Mouse (Mus musculus): Measurements from ENCODE around the gene Srsf1.

Gene Srsf1

DNA sequence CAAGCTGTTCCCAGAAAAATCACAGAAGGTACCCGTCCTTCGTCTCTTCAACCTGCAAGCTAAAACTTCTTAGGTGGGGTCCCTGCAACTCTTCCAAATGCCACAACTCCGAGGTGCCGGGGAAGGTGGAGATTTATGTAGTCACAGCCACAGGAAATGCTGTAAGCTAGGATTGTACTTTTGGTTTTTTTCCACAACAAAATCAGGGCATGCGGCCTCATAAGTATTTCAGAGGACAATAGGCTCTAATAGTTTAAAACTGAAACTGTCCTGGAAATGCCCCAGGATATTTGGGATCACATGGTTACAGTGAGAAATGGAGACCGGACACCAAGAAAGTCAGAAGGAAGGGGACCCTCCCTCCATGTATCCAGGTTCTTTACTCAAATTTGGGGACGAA lies 17.0 kb upstream of the Srsf1 start:
- CTCF ChIA-PET: interaction anchor here in 2 of 4 experiments (0.5 to 1.2 kb wide), 3 partner anchors 8 to 185 kb away, joined by 3 to 5 read pairs (median 4); no protein-coding TSS in a partner anchor
- POLR2A ChIA-PET: interaction anchor here (0.6 to 22.8 kb wide), 15 partner anchors 10 to 921 kb away, joined by 3 to 394 read pairs (median 5); partner anchors contain the start of genes Srsf1 (in 3 of the 4) and Dynll2 (in 1 of the 4)

DNA sequence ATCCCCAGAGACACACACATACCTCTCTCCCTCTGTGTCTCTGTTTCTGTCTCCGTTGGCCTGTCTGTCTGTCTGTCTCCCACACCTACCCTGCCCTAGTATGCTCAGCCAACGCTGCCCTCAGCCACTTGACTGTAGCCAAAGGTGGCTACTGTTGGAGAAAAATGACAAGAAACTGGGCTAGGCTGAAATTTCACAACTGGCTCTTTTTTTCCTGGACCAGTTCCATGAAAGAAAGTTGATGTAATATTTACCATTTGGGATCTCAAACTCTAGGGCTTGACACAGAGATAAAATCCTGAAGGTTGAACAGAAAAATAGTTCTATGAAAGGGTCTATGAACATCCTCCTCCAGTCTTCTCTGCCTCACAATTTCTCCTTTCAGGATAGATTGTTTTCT lies 16.3 kb upstream of the Srsf1 start:
- POLR2A ChIA-PET: interaction anchor here in 3 of 4 experiments (0.9 to 22.8 kb wide), 20 partner anchors 10 to 55 kb away, joined by 3 to 394 read pairs (median 8); partner anchors contain the start of gene Srsf1 (in 3 of the 3)
- CTCF ChIA-PET: interaction anchor here in 1 of 4 experiments (1.0 to 1.1 kb wide), 2 partner anchors 16 to 44 kb away, joined by 3 read pairs; partner anchors contain the start of gene Srsf1

DNA sequence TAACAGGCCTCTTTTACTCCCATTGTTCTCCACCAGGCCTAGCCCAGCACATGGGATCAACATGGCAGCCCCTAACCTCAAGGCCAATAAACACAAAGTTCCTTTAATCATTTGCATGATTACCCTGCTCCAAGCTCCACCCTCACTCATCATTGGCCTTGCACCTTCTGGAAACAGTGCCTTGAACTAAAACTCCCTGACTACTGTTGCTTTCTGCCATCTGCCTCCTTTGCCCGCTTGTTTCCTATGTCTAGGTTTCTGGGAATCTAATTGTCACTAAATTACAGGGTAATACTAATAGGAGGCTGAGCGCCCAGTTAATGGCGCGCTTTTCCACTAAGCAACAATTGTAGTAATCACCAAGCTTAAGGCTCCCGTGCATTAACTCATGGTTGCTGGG lies 15.4 kb upstream of the Srsf1 start:
- ChIA-PET CTCF (interaction anchor here in 2 of 4 experiments (1.0 to 1.4 kb wide), 3 partner anchors 16 to 57 kb away, joined by 3 to 6 read pairs (median 3); partner anchors contain the start of gene Srsf1 (in 1 of the 2)), POLR2A (interaction anchor here (0.8 to 7.9 kb wide), 30 partner anchors 9 to 118 kb away, joined by 3 to 61 read pairs (median 6); partner anchors contain the start of genes Srsf1 (in 4 of the 4) and Dynll2 (in 2 of the 4))

DNA sequence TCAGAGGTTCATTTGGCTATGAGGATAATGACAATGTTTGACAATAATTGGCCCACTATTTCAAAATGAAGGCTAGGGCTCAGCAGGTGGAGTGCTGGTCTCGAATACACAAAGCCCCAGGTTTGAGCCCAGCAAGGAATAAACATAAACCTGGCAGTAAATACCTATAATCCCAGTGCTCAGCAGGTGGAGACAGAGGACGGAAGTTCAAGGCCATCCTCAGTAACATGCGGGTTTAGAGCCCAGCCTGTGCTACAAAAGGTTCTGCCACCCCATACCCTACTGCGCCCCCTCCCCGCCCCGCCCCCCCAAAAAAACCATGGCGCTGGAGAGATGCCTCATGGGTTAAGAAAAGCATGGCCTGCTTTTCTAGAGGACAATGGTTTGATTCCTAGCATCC lies 11.2 kb upstream of the Srsf1 start:
- ChIA-PET CTCF (interaction anchor here in 2 of 4 experiments (1.6 to 1.7 kb wide), 2 partner anchors 61 kb away, joined by 4 to 5 read pairs; no protein-coding TSS in a partner anchor), POLR2A (interaction anchor here in 3 of 4 experiments (0.6 to 7.9 kb wide), 12 partner anchors 8 to 228 kb away, joined by 3 to 61 read pairs (median 4); partner anchors contain the start of gene Srsf1 (in 3 of the 3))

DNA sequence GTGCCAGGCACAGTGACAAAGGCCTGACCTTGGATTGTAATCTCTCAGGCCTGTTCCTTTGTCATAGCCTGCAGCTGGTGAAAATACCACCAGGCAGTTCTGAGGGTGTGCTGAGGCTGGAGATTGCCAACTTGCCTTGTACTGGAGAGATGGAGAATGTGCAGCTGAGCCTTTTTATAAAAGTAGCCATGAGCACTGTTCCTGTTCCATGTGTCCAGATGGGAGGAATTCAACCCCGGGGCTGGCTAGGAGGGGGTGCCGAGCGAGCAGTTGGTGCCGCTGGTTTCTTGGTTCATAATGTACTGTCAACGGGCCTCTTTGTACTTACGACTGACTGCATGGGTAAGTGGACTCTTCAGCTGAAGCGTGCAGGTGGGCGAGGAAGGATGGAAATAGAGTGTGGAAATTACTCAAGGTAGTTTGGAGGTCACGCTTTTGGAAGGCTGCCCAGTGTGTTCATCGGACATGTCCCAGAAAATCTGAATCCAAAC lies 10.4 kb upstream of the Srsf1 start:
- POLR2A ChIA-PET: interaction anchor here in 3 of 4 experiments (0.6 to 7.9 kb wide), 15 partner anchors 9 to 228 kb away, joined by 3 to 61 read pairs (median 3); partner anchors contain the start of genes Srsf1 (in 3 of the 3) and Dynll2 (in 1 of the 3)
- CTCF ChIA-PET: interaction anchor here in 1 of 4 experiments (1.6 kb wide), 1 partner anchor 62 kb away, joined by 5 read pairs; no protein-coding TSS in a partner anchor

DNA sequence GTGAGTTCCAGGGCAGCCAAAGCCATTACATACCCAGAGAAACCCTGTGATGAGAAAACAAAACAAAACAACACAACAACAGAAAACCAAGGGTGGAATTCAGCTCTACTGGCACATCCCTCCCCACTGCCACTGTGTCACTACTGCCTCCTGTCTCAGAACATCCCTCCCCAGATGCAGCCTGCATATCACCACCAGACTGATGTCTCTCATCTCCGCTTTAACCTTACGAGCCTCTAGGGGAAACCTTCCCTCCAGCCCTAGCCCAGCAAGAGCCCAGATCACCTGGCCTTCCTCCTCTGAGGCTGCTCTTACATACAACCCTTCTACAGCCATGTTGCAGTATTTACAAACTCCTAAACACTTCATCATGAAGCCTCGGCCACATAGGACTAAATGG lies 9.8 kb upstream of the Srsf1 start:
- ChIA-PET CTCF (interaction anchor here in 1 of 4 experiments (1.6 kb wide), 1 partner anchor 63 kb away, joined by 5 read pairs; no protein-coding TSS in a partner anchor), POLR2A (interaction anchor here in 3 of 4 experiments (0.8 to 7.9 kb wide), 14 partner anchors 9 to 51 kb away, joined by 3 to 61 read pairs (median 4); partner anchors contain the start of genes Srsf1 (in 3 of the 3) and Dynll2 (in 1 of the 3))

DNA sequence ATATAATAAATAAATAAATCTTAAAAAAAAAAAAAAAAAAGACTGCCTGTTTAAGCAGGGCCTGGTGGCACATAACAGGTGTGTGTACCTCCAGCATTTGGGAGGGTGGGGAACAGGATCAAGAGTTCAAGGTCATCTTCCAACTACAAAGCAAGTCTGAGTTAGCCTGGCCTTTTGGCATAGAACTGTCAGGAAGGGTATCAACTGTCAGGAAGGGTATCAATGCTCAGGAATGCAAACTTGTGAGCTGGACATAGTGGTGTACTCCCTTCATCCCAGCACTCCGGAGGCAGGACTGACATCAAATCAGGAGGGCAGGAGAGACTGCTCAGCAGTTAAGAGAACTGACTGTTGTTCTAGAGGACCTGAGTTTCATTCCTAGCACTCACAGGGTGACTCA lies 8.1 kb upstream of the Srsf1 start:
- ChIA-PET POLR2A (interaction anchor here in 3 of 4 experiments (0.7 to 4.9 kb wide), 20 partner anchors 8 to 71 kb away, joined by 3 to 26 read pairs (median 7); partner anchors contain the start of genes Srsf1 (in 2 of the 3) and Dynll2 (in 1 of the 3)), CTCF (interaction anchor here in 2 of 4 experiments (0.6 to 1.5 kb wide), 6 partner anchors 9 to 483 kb away, joined by 3 to 5 read pairs (median 4); no protein-coding TSS in a partner anchor)

DNA sequence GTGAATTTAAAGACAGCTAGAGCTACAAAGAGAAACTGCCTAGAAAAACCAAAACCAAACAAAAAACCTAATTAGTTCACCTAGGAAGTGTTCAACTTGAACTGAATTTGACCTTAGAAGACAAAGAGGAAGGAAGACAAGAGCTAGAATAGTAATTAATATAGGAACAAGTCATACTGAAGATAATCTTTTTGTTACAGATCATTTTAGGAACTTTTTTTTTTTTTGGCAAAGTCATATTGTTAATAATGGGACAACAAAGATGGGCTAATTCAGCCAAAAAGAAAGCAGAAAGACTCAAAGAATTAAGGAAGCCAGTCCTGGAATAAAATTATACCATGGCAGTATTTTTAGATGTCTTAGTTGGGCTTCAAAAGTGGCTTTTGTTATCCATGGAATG lies 2.9 kb upstream of the Srsf1 start:
- CTCF ChIA-PET: interaction anchor here in 2 of 4 experiments (0.6 to 0.7 kb wide), 2 partner anchors 71 to 207 kb away, joined by 3 to 4 read pairs; no protein-coding TSS in a partner anchor

DNA sequence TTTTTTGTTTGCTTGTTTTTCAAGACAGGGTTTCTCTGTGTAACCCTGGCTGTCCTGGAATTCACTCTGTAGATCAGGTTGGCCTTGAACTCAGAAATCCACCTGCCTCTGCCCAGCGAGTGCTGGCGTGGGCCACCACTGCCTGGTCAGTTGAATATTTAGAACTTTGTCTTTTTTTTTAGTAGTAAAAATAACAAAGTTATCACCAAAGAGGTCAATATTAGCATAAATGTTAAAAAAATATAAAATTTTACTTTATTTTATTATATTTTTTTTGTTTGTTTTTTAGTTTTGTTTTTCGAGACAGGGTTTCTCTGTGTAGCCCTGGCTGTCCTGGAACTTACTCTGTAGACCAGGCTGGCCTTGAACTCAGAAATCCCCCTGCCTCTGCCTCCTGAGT lies 2.0 kb upstream of the Srsf1 start:
- POLR2A ChIA-PET: interaction anchor here in 3 of 4 experiments (0.6 to 13.0 kb wide), 8 partner anchors 10 to 77 kb away, joined by 3 to 394 read pairs (median 42); partner anchors contain the start of gene Dynll2 (in 1 of the 3)

More for the DNA sequence above, 2.9 kb upstream of the Srsf1 start:
- POLR2A ChIA-PET: interaction anchor here in 2 of 4 experiments (0.5 to 1.1 kb wide), 4 partner anchors 12 to 59 kb away, joined by 3 to 5 read pairs (median 3); no protein-coding TSS in a partner anchor

DNA sequence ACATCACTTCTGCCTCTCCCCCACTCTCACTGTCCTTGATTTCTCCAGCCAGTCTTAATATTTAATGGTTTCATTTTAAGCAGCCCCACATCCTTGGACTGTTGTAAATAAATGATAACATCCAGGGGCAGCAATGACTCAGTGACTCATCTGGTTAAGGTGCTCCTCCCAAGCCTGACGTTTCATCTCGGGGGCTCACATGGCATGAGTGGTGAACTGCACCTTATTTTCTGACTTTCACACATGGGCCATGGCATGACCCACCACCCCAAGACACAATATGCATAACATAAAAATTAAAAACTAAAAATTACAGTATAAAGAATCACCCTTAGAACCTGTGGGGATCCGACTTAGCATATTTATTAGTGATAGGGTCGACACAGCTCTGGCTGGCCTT lies 1.3 kb upstream of the Srsf1 start:
- POLR2A ChIA-PET: interaction anchor here (0.7 to 13.0 kb wide), 32 partner anchors 10 to 450 kb away, joined by 3 to 394 read pairs (median 17); partner anchors contain the start of genes Dynll2 (in 3 of the 4), Mrps23 (in 1 of the 4) and Supt4a (in 1 of the 4)

More for the DNA sequence above, 2.0 kb upstream of the Srsf1 start:
- CTCF ChIA-PET: interaction anchor here in 1 of 4 experiments (1.2 kb wide), 1 partner anchor 70 kb away, joined by 5 read pairs; no protein-coding TSS in a partner anchor

DNA sequence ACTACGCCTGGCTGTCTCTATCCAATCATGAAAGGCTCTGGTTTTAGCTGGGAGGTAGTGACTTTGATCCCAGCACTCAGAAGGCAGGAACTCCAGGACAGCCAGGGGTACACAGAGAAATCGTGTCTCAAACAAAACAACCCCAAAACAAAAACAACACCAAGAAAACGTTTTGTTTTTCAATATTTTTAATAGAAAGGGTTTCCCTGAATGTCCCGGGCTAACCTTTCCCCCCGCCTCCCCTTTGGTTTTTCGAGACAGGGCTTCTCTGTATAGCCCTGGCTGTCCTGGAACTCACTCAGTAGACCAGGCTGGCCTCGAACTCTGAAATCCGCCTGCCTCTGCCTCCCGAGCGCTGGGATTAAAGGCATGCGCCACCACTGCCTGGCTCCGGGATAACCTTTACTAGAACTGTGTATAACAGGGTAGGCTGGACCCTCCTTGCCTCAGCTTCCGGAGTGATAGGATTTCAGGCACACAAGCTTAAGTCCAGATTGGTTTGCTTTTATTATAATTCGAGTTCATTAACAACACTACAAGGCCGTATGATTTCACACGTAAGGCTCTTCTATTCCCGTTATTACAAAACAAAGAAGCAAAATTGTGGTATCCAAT lies 743 bp upstream of the Srsf1 start:
- POLR2A ChIA-PET: interaction anchor here (0.6 to 13.0 kb wide), 108 partner anchors 8 to 937 kb away, joined by 3 to 394 read pairs (median 6); partner anchors contain the start of genes Dynll2 (in 4 of the 4), Vezf1 (in 2 of the 4), Coil (in 1 of the 4) and Mks1 (in 1 of the 4)

More for the DNA sequence above, 1.3 kb upstream of the Srsf1 start:
- CTCF ChIA-PET: interaction anchor here in 1 of 4 experiments (1.2 to 2.3 kb wide), 2 partner anchors 71 to 78 kb away, joined by 5 to 11 read pairs; no protein-coding TSS in a partner anchor

DNA sequence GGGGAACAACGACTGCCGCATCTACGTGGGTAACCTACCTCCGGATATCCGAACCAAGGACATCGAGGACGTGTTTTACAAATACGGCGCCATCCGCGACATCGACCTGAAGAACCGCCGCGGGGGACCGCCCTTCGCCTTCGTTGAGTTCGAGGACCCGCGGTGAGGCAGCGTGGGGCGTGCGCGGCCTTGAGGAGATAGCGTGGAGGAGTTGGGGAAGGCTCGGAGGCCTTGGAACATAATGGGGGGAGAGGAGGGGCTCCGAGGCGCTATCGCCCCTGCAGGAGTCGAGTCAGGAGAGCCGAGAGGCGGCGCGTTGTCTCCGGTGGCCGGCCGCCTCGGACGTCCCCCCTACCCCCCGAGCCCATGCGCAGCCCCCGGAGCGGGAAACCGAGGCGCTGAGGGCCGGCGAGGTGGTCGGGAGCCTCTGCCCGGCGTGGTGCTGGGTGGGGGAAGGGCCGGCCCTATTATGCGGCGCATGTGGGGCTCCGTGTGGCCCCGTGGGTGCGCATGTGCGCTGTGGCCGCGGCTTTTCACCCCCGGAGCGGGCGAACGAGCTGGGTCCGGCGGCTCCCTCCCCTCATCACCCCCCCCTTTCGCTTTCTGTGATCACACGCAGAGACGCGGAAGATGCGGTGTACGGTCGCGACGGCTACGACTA lies 828 bp downstream of the Srsf1 start:
- POLR2A ChIA-PET: interaction anchor here (0.6 to 13.0 kb wide), 140 partner anchors 8 to 1747 kb away, joined by 3 to 394 read pairs (median 5); partner anchors contain the start of genes Dynll2 (in 4 of the 4), Vezf1 (in 2 of the 4), Coil (in 1 of the 4) and Mks1 (in 1 of the 4)
- CTCF ChIA-PET: interaction anchor here in 3 of 4 experiments (0.7 to 2.3 kb wide), 8 partner anchors 8 to 501 kb away, joined by 3 to 11 read pairs (median 5); no protein-coding TSS in a partner anchor

More for the DNA sequence above, 743 bp upstream of the Srsf1 start:
- CTCF ChIA-PET: interaction anchor here in 2 of 4 experiments (0.8 to 2.3 kb wide), 6 partner anchors 10 to 79 kb away, joined by 3 to 11 read pairs (median 4); no protein-coding TSS in a partner anchor

DNA sequence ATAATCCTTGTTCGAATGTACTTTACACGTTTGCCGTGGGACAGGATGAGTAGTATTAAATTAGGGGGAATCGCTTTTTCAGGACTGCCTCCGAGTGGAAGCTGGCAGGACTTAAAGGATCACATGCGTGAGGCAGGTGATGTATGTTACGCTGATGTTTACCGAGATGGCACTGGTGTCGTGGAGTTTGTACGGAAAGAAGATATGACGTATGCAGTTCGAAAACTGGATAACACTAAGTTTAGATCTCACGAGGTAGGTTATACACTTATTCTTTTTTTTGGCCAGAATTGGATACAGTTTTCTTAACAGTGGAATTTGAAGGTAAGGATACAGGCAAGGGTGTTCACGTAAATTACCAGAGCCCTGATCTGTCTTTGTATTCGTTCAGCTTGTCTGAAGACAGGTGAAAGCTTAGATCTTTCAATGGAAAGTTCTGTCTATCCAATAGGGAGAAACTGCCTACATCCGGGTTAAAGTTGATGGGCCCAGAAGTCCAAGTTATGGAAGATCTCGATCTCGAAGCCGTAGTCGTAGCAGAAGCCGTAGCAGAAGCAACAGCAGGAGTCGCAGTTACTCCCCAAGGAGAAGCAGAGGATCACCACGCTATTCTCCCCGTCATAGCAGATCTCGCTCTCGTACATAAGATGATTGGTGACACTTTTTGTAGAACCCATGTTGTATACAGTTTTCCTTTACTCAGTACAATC lies 1.9 kb downstream of the Srsf1 start:
- CTCF ChIA-PET: interaction anchor here in 3 of 4 experiments (0.5 to 2.0 kb wide), 3 partner anchors 8 to 148 kb away, joined by 3 to 6 read pairs (median 3); no protein-coding TSS in a partner anchor

DNA sequence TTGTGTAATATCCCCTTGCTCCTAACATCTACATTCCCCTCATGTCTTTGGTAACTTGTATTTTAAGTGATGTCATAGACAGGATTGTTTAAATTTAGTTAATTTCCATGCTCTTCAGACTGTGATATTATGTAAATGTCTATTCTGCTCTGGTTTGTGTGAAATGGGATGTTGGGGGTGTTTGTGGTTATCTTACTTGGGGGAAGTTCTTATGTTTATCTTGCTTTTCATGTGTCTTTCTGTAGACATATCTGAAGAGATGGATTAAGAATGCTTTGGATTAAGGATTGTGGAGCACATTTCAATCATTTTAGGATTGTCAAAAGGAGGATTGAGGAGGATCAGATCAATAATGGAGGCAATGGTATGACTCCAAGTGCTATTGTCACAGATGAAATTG lies 2.6 kb downstream of the Srsf1 start:
- ChIA-PET CTCF (interaction anchor here in 1 of 4 experiments (0.6 kb wide), 1 partner anchor 75 kb away, joined by 3 read pairs; no protein-coding TSS in a partner anchor), POLR2A (interaction anchor here in 3 of 4 experiments (1.0 to 13.0 kb wide), 24 partner anchors 7 to 294 kb away, joined by 3 to 394 read pairs (median 16); partner anchors contain the start of gene Dynll2 (in 2 of the 3))

More for the DNA sequence above, 1.9 kb downstream of the Srsf1 start:
- POLR2A ChIA-PET: interaction anchor here (0.6 to 13.0 kb wide), 38 partner anchors 7 to 623 kb away, joined by 3 to 394 read pairs (median 7); partner anchors contain the start of gene Dynll2 (in 2 of the 4)

DNA sequence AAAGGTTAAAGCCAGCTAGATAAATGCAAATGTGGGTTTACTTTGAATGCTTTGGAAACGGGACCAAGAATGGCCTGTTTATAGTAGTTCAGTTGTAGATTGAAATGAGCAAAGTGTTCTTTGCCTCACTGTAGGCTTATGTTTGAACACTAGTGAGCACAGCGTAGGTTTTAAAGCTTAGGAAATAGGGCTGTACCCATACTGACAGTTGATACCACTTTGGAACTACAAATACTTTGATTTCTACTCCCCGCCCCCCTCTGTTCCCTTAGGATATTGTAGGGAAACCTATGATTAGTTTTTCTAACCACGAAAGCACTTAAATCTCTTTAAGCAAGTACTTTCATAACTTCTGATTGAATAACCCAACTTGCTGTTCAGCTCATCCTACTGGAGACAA lies 5.5 kb downstream of the Srsf1 start:
- ChIA-PET POLR2A (interaction anchor here (0.6 to 13.0 kb wide), 50 partner anchors 8 to 899 kb away, joined by 3 to 394 read pairs (median 4); partner anchors contain the start of genes Dynll2 (in 2 of the 4), Mks1 (in 1 of the 4), Mrps23 (in 1 of the 4) and Vezf1 (in 1 of the 4)), CTCF (interaction anchor here in 3 of 4 experiments (0.6 to 1.4 kb wide), 3 partner anchors 34 to 430 kb away, joined by 3 to 4 read pairs (median 4); no protein-coding TSS in a partner anchor)

DNA sequence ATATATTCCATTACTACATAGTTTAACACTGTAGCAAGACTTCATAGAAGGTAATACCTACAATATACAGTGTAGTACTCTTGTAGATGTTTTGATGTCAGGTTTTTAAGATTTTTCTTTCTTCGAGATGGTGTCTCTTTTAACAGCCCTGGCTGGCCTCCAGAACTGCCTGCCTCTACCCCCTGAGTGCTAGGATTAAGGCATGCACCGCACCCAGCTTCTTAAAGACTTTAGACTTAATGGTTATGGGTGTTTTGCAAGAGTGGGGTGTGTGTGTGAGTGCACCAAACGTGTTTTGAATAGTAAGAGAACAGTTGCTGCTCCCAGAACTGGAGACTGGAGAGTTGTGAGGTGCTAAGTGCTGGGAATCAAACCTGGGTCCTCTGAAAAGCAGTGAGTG lies 6.6 kb downstream of the Srsf1 start:
- ChIA-PET CTCF (interaction anchor here (0.6 to 2.3 kb wide), 13 partner anchors 10 to 968 kb away, joined by 3 to 24 read pairs (median 3); partner anchors contain the start of gene Mrps23 (in 1 of the 4)), POLR2A (interaction anchor here (0.6 to 13.0 kb wide), 45 partner anchors 7 to 463 kb away, joined by 3 to 394 read pairs (median 5); partner anchors contain the start of genes Dynll2 (in 1 of the 4), Mrps23 (in 1 of the 4) and Vezf1 (in 1 of the 4))

Measured in embryonic stem cell, embryonic (primary cell).